Mouse (Mus musculus): ENCODE results near the gene Scimp.
A peak's percentile ranks its signal among the peaks of the same experiment; 100 is the strongest.

Scimp gene

DNA sequence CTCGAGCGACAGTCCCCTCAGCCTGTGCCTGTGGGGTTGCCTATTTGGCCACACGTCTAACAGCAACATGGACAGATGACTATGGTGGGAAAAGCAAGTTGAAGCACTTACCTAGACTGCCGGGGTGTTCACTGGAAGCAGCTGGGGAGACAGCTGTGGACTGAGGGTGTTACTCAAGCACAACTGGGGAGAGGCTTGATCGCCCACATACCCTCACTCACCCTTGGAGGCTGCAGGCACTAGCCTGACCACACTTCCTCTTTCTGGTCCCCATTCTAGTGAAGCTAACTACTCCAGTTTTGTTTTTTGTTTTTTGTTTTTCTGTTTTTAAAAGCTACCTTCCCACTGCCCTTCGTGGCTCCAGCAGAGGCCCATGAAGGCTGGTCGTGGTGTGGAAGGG, at the start of gene Scimp:
Gene Scimp (minus strand): TSS at position 222 of the 400 bp plus-strand sequence.
- no peak for DNase-seq (ENCODE audit: low read depth, low spot score)

DNA sequence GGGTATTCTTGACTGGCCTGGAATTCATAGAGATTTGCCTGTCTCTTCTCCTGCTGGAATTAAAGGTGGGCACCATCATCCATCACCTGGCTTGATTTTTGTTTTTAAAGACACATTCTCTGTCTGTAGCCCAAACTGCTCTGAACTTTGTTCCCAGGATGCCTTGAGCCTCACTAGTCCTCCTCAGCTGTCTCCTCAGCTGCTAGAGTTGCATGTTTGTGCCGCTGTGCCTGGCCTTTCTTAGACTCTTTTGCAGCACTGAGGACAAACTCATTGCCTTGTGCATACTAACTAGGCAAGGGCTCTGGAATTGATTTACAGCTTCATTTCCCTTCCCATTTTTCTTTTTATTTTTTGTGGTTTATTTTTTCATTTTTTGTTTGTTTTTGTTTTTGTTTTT, 48.0 kb upstream of the Scimp start:
- DNase-seq (ENCODE audit: low read depth, low spot score) = no peak

DNA sequence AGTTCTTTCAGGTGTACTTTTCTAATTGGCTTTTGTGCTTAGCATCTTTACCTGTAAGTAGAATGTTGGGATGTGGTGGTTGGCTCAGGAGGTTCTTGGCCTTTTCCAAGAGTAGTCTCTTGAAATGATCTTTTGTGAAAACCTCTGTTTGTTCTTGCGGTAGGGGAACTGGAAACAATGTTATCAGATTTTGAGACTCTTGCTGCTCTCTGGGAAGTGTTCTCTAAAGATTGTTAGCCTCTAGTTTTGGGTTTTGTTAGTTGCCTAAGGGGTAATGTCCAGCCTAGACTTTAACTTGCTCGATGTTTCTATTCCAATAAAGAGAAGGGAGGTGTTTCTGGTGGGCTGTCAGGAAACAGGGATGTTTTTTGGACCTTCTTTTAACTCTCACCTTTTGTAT, 33.6 kb upstream of the Scimp start:
- DNase-seq (ENCODE audit: low read depth, low spot score) = no peak

DNA sequence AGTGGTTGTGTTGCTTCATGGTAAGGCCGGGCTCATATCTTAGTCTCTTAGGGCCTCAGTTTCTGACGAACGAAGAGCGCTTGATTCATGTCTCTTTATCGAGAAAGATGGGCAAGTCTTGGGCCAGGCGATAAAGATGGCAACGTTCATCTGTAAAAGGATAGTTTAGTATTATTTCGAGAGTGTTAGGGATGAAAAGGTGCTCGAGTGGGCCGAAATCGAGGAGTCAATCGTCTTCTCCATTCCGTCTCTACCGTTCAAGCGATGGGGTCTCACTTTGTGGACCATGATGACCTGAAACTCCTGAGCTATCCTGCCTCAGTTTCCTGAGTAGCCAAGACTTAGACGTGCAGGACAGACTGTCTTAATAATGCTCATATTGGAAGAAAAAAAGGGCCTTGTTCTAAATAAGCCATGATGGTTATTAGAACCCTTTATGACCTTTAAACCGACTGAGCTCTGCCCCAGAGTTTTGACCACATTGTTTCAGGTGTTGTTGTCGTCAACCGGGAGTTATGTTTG, 33.1 kb upstream of the Scimp start:
- DNase-seq (ENCODE audit: low read depth, low spot score) = peak; percentile 25

DNA sequence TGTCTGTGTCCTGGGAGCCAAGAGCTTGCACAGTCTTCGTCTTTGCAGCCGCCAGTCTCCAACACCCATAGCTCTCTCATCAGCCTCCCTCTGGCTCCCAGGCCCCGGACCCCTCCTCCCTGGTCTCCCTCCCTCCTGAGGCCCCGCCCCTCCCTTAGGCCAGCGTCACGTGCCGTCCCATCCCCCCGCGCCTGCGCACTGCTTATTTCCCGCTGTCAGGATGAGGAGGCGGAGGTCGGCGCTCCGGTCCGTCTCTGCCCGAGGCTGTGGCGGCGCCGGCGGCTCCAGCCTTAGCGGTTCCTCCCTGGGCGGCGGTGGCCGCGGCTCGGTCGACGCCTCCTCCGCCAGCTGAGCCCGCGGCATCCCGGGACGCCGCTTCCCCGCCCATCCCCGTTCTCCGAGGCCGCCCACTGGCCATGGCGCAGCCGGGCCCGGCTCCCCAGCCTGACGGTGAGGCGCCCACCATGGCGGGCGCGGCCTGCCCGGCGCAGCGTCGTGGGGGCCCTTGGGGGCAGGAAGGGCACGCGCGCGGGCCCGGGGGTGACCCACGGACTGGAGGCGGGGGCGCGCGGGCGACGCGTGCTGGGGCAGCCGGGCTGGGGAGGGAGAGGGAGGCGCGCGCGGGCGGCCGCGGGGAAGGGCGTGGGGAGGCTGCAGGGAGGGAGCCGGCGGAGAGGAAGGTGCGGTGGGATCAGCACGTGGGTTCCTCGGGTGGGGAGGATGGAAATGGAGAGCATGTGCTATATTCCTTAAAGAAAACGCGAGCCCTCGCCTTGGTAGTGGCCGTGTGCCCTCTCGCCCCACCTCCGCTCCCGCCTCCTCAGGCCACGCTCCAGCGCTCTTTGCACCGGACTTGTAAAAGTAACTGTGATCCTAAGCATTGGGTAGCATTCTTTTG, 32.4 kb upstream of the Scimp start, which contains the start of gene Rabep1:
Gene Rabep1 (plus strand): TSS at position 220 of the 898 bp plus-strand sequence.
- peak; percentile 64 for DNase-seq (ENCODE audit: low read depth, low spot score)

DNA sequence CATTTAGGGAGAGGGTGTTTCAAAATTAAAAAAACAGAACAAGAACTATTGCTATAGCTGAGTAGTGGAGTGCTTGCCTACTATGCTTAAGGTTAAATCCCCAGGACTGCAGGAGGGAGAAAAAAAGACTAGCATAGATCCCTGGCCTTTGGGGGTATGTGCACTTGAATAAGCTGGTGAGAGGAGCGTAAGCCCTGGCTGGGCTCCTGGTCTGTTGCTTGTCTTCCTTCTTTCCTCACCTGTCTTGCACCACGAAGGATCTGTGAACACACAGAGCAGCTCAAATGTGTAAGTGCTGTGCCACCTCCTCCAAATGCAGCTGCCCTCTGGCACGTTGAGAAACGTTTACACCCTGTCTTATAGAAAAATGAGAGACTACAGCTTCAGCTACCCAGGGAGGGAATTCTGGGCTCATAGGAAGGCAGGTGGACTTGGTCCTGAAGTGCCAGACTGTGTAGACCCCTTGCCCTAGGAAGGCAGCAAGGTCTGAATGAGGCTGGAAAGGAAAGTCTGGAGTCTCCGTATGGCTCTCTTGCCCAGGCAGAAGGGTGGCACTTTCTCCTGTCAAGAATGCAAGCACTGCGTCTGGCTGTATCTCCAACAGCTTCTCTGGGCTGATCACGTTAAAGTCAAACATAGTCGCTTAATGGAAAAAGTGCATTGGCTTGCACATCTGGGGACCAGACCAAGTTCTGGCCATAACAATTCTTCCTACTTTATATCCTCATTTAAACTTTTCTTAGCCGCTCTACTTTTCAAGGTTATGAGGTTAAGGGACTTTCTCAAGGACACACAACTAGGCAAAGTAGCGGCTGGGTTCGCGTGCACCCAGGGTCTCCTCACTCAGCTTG, 31.5 kb upstream of the Scimp start:
- DNase-seq (ENCODE audit: low read depth, low spot score) = no peak

DNA sequence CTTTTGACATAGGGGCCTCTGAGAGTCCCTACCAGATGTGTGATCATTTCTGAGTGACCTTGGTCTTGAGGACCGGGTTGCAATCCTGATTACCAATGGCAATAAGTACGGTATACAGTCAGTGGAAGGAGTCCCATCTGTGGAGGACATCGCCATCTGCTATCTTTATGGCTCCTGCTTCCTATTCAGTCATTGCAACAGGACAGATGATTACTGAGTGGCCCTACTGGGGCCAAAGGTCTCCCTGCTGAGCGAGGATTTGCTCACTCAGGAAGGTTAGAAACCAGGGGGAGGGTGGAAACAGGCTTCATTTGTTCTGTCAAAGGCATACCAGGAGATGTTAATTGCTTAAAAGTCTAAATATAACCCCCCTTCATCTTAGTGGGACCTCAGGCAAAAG, 30.6 kb upstream of the Scimp start:
- DNase-seq (ENCODE audit: low read depth, low spot score) = no peak

DNA sequence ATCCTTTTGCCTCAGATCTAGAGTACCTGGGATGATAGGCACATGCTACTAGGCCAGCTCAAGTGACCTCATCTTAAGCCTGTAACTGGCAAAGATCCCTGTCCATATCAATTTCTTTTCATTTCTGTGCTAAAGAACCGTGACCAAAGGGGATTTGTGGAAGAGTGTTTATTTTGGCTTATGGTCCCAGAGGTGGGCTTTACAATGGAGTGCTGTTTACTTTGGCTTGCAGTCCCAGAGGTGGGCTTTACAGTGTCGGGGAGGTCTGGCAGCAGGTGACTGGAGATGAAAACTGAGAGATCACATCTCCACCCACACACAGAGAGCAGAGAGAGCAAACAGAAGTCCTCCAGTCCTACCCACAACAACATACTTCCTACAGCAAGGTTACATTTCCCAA, 26.2 kb upstream of the Scimp start:
- DNase-seq (ENCODE audit: low read depth, low spot score) = no peak

DNA sequence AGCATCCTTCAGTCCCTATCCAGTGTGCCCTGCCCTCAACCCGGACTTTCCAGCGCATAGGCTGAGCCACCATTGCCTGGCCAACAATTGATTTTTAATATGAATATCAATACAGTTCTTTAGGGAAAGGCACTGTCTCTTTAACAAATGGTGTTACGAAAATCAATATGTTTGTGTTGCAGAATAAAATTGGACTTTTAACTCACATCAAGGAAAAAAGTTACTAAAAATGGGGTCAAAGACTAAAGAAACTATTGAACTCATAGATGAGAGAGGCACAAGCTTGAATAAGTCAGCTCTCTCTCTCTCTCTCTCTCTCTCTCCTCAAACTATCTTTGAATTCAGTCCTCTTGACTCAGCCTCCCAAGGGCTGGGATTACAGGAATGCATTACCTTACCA, 24.6 kb upstream of the Scimp start:
- no peak for DNase-seq (ENCODE audit: low read depth, low spot score)

DNA sequence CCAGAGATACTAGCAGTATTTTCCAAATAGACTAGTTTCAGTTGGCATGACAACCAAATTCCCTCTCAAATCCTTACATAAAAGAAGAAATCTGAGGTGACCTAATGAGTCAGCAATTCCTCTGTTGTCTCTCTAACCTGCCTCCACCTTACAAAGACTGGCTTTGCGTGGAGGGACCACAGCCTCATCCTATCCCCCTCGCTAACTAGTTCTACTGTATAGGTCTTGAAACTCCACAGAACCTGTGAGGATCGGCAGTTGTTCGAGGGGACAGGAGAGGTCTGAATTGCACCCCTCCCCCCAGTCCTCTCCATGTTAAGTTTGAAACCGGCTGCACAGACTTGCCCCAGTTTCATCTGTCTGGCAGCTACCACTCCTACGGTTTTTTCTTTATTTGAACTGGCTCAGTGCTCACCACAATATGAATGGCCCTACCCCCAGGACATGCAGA, 23.0 kb upstream of the Scimp start:
- DNase-seq (ENCODE audit: low read depth, low spot score) = no peak

DNA sequence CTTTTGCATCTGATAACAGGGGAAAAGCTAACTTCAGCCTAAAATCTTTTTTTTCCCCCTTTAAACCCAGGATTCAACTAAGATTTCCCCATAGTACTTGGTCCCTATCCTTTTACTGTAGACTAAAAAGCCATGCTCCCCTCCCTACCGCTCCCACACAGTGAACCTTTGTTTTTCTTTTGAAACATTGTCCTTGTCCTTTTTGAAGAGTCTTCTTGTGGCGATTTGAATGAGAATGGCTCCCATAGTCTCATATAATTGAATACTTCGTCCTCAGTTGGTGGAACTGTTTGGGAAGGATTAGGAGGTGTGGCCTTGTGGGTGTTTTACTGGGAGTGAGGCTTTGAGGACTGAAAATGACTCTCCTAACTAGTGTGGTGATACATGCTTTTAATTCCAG, 21.4 kb upstream of the Scimp start:
- DNase-seq (ENCODE audit: low read depth, low spot score) = no peak

DNA sequence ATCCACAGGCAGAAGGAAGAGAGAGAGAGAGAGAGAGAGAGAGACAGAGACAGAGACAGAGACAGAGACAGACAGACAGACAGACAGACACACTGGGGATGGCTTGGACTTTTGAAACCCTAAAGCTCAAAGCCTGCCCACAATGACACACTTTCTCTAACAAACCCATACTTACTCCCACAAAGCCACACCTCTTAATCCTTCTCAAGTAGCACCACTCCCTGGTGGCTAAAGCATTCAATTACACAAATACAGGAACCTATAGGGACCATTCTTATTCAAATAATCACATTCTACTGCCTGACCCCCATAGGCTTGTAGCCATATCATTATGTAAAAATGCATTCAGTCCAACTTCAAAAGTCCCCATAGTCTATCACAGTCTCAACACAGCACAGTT, 21.0 kb upstream of the Scimp start:
- no peak for DNase-seq (ENCODE audit: low read depth, low spot score)

DNA sequence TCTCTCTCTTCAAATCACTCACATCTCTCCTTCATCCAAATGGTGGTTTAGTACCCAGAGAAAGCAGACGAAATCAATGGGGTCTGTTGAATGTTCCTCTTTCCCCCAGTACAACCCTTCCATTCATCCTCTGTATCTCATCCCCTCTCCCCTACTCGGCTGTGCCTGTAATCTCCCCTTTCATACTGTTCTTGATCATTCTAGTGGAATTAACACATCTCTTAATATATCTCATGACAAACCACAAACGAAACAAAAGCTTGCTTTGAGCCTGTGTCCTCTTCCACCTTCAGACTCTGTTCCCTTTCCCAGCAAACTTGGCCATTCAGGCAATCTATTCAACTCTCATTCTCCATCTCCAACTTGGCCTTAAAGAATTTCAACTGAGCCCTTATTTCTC, 18.8 kb upstream of the Scimp start:
- no peak for DNase-seq (ENCODE audit: low read depth, low spot score)

DNA sequence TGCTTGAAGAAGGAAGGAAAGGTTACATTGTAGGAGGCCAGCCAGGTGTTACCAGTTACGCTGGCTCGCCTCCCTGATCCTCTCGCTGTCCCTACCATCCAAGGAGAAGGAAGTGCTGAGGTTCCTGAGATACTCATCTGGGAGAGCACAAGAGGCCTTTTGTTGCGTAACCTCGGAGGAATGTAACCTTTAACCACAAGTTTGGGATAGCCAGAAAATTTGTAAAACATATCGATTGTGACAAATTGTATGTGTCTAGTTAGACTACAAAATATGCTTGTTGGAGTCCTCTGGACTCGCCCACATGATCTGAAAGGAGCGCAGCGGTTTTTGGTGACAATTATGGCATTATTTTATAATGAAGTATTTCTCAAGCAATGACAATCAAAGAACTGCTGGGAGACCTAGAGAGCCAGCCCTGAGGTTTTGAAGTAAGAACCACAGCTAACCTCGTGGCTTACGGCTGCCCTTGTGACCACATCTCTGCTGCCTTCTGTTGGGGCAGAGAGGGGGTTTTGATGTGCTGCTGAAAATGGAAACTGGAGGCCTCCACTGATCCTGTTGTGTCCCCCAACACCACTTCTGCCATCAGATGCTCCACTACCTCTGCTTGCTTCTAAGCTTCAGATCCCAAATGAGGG, 16.7 kb upstream of the Scimp start:
- DNase-seq (ENCODE audit: low read depth, low spot score) = no peak

DNA sequence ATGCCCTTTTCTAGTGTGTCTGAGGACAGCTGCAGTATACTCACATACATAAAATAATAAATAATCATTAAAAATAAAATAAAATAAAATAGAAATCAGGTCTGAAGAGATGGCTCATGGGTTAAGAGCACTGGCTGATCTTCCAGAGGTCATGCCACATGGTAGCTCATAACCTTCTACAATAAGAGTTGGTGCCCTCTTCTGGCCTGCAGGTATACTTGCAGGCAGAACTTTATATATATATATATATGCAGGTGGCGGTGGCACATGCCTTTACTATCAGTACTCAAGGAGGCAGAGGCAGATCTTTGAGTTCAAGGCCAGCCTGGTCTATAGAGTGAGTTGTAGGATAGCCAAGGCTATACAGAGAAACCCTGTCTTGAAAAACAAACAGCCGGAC, 13.8 kb upstream of the Scimp start:
- DNase-seq (ENCODE audit: low read depth, low spot score) = no peak

DNA sequence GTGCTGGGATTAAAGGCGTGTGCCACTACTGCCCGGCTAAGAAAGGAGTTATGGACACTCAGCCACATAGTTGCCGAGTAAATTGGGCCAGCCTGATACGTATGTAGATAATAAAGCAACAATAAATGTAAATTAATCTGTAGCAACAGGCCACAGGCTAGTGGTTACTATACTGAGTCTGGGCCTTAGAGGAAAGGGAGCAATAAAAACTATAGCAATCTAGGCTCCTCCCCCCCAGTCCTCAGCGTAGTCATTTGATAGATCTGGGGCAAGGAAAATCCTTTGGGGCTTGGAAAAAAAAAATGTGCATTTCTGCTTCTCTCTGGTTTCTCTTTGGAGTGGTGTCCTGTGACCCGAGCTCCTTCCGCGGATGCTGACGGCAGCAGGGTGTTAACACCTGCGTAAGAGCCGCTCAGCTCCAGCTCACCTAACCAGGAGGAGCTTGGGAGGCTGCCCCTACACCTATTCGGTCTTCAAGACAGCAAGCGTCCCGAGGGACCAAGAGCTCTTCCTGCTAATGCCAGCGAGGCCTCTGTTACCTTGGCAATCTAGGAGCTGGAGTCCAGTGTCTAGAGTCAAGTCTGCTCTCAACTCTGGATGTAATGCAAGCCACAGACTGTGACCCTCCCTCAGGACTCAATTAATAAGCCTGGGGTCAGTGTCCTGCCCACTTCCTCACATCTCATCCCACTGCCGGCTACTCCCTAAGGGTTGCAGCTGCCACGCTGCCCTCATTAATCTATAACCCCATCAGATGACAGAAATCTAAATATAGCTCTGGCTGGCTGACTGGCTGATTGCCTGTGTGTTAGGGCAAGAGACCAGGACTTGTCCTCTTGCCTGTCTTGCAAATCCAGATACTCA, 9.6 kb upstream of the Scimp start:
- DNase-seq (ENCODE audit: low read depth, low spot score) = no peak

DNA sequence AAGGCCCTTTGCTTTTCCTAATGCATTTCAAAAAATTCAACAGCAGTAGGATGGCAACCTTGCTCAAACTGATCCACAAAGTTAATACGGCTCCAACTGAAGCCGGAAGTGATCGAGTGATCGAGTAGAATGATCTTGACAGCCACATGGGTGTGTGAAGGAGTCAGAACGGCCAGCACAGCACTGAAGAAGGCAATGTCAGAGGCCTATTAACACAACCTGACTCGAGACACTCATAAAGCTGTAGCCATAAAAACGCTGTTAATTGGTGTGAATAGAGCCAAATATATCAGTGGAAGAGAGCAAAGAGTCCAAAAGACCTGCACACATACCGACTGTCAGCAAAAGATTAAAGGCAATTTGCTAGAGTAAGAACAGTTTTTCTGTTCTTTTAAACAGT, 7.7 kb upstream of the Scimp start:
- DNase-seq (ENCODE audit: low read depth, low spot score) = no peak

DNA sequence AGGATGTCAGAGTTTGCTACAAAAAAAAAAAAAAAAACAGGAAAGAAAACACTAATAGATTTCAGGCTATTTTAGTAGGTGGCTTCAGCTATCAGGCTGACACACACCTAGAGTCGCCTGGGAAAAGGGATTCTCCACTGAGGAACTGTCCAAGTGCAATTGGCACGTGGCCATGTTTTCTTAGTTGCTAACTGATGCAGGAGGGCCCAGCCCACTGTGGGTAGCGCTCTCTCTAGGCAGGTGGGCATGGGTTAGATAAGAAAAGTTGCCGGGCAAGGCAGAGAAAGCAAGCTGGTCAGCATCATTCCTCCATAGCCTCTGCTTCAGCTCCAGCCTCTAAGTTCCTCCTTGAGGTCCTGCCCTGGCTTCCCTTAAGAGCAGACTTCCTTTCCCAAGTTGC, 4.4 kb upstream of the Scimp start:
- no peak for DNase-seq (ENCODE audit: low read depth, low spot score)

DNA sequence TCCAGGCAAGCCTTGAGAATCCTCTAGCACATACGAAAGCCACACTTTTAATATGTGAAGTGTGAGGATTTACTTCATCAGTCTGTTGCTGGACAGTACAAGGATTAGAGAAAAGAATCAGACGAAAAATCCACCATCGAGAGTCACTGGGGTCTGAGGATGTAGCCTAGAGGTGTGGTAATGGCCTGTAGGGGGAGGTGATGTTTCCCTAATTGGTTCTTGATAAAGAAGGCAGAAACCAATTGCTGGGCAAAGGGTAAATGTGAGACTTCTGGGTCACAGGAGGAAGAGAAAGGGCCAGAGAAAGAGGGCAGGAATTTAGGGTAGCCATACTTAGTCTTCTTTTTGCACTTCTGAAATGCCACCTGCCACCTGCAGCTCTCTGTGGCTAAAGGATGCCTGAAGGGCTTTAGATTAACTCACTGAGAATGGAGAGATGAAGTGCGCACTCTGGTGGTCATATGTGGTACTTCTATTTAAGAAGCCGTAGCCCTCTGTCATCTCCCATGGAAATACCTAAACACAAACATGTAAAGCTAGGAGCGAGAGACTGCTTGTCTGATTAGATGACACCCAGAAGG, 3.2 kb upstream of the Scimp start:
- peak; percentile 44 for DNase-seq (ENCODE audit: low read depth, low spot score)

DNA sequence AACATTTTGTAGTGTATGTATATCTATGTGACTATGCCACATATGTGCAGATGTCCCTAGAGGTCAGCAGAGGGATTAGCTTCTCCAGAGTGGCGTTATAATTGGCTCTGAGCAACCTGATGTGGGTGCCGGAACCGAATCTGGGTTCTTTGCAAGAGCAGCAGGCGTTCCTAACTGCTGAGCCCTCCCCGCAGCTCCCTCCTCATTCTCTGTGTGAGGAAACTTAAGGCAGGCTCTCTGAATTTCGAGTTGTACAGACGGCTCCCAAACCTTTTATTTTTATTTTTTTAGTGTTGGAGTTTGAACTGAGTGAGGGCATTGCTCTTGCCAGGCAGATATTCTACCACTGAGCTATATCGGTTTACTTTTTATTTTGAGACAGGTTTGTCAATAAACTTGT, 2.7 kb upstream of the Scimp start:
- DNase-seq (ENCODE audit: low read depth, low spot score) = no peak

All from c-Kit-negative CD71-positive TER-119-positive erythroid progenitor cells, embryonic 14.5 days (primary cell).